ENCODE assay signal across 22 mouse cellular contexts in genomic region chr16:96676663-96677062, GRCm38 (mm10).
DNase-seq lines count a peak whose midpoint lies in the region; ATAC-seq lines count a peak whose summit lies in the region.
"Had no signal": no experiment of that assay in that cellular context is flagged by ENCODE, and none has a peak within 500 bp of the region (broad histone marks: within the 10 kb centered on the region; RNA-seq: fewer than 3 reads in every experiment).

No protein-coding gene starts in this region.

- no peak overlapping the region for H3K4me2 ChIP-seq in liver, embryonic 15.5 days
- H3K4me2 ChIP-seq in midbrain, embryonic 15.5 days, result no peak overlapping the region
- H3K4me2 ChIP-seq in midbrain, embryonic 16.5 days (ENCODE audit: low read length), result no peak overlapping the region
- H3K4me2 ChIP-seq: forebrain, embryonic 13.5 days; heart, embryonic 11.5 days; hindbrain, embryonic 12.5 days; hindbrain, embryonic 15.5 days had no signal

- no peaks in the 10 kb centered on the region for H3K9me3 ChIP-seq in liver, embryonic 15.5 days (replicated peaks)
- no peaks in the 10 kb centered on the region for H3K9me3 ChIP-seq in midbrain, embryonic 15.5 days
- H3K9me3 ChIP-seq in midbrain, embryonic 16.5 days (replicated peaks; ENCODE audit: control insufficient read depth, low read length, poor library complexity, severe bottlenecking), result no peaks in the 10 kb centered on the region
- H3K9me3 ChIP-seq: forebrain, embryonic 10.5 days; forebrain, embryonic 13.5 days; hindbrain, embryonic 12.5 days; hindbrain, embryonic 15.5 days had no signal

- H3K4me1 ChIP-seq in liver, embryonic 15.5 days (replicated peaks), result no peaks in the 10 kb centered on the region
- H3K4me1 ChIP-seq in midbrain, embryonic 15.5 days, result peaks cover 12% of the 10 kb centered on the region; the same call in 1 of the 2 replicates
- peaks cover 3% of the 10 kb centered on the region; the same call in 1 of the 2 replicates for H3K4me1 ChIP-seq in midbrain, embryonic 16.5 days (ENCODE audit: control insufficient read depth, insufficient read depth, low read length)

- no peak overlapping the region for H3K27ac ChIP-seq in liver, embryonic 15.5 days (replicated peaks)
- 0 out of 2 replicates have a peak overlapping the region, but pooled peaks have one; percentile 4 for H3K27ac ChIP-seq in midbrain, embryonic 15.5 days
- no peak overlapping the region for H3K27ac ChIP-seq in midbrain, embryonic 16.5 days (ENCODE audit: low read length)
- H3K27ac ChIP-seq: forebrain, embryonic 10.5 days; forebrain, embryonic 13.5 days; gastrocnemius, adult 2 months; hindbrain, embryonic 12.5 days; hindbrain, embryonic 15.5 days had no signal

- H3K36me3 ChIP-seq in liver, embryonic 15.5 days (replicated peaks), result no peaks in the 10 kb centered on the region
- peaks cover 19% of the 10 kb centered on the region; the same call in 1 of the 2 replicates for H3K36me3 ChIP-seq in midbrain, embryonic 15.5 days (replicated peaks)
- peaks cover 6% of the 10 kb centered on the region; the same call in 1 of the 2 replicates for H3K36me3 ChIP-seq in midbrain, embryonic 16.5 days (ENCODE audit: control insufficient read depth, insufficient read depth, low read length)
- H3K36me3 ChIP-seq: forebrain, embryonic 10.5 days; hindbrain, embryonic 12.5 days had no signal

- no peaks in the 10 kb centered on the region for H3K27me3 ChIP-seq in liver, embryonic 15.5 days
- no peaks in the 10 kb centered on the region for H3K27me3 ChIP-seq in midbrain, embryonic 15.5 days (replicated peaks)
- no peaks in the 10 kb centered on the region for H3K27me3 ChIP-seq in midbrain, embryonic 16.5 days (ENCODE audit: control insufficient read depth, insufficient read depth, low read depth, low read length)
- H3K27me3 ChIP-seq: forebrain, embryonic 13.5 days; hindbrain, embryonic 12.5 days; hindbrain, embryonic 15.5 days had no signal

- no peak overlapping the region for H3K9ac ChIP-seq in liver, embryonic 15.5 days
- H3K9ac ChIP-seq in midbrain, embryonic 15.5 days, result no peak overlapping the region
- H3K9ac ChIP-seq in midbrain, embryonic 16.5 days (ENCODE audit: low read depth, low read length), result no peak overlapping the region
- H3K9ac ChIP-seq: forebrain, embryonic 13.5 days; hindbrain, embryonic 12.5 days; hindbrain, embryonic 15.5 days had no signal

- ATAC-seq in liver, embryonic 15.5 days (ENCODE audit: insufficient read depth), result peak; percentile 7; the same call in 1 of the 2 replicates
- no peak for ATAC-seq in midbrain, embryonic 15.5 days (replicated peaks)
- no peak for ATAC-seq in midbrain, embryonic 16.5 days
- peak; percentile 92 for ATAC-seq in granulocyte monocyte progenitor cell, adult 5-6 weeks (replicated peaks; ENCODE audit: poor library complexity, severe bottlenecking)
- ATAC-seq: CD4-positive, CD25-positive, alpha-beta regulatory T cell, adult 4 months; forebrain, embryonic 13.5 days; forebrain, embryonic 16.5 days had no signal

- 7% methylated on average over 1 of the region's 1 CpGs for WGBS in liver, embryonic 15.5 days (ENCODE audit: insufficient replicate concordance)
- WGBS in midbrain, embryonic 15.5 days, result 81% methylated on average over 1 of the region's 1 CpGs
- WGBS in midbrain, embryonic 16.5 days, result 76% methylated on average over 1 of the region's 1 CpGs

- H3K4me3 ChIP-seq in liver, embryonic 15.5 days (replicated peaks), result no peak overlapping the region
- no peak overlapping the region for H3K4me3 ChIP-seq in midbrain, embryonic 15.5 days
- H3K4me3 ChIP-seq in midbrain, embryonic 16.5 days (ENCODE audit: low read depth, low read length), result no peak overlapping the region
- H3K4me3 ChIP-seq: forebrain, embryonic 10.5 days; forebrain, embryonic 13.5 days; gastrocnemius, adult 2 months; hindbrain, embryonic 12.5 days; hindbrain, embryonic 15.5 days had no signal

- DNase-seq in liver, result no peak
- DNase-seq in frontal cortex, adult 2 months (ENCODE audit: extremely low spot score in 1 of 2, low spot score in 1 of 2), result no peak
- DNase-seq in thymus, postnatal 36 days, result no peak
- DNase-seq: adrenal gland, adult 2 months; adrenal gland, postnatal 14 days; cerebellum, adult 11-12 months; cerebellum, adult 8-10 months; cerebellum, postnatal 10 days; cerebellum, postnatal 36 days; gastrocnemius, adult 2 months; gastrocnemius, postnatal 14 days had no signal

Comparison
In these comparisons a context has a peak if more than half of its experiments do, and no peak if none do; other contexts are left out.
1. ATAC-seq: peak in liver, embryonic 15.5 days (single experiment) and granulocyte monocyte progenitor cell, adult 5-6 weeks (single experiment); none in midbrain, embryonic 15.5 days (single experiment) and midbrain, embryonic 16.5 days (single experiment).